Mouse (Mus musculus): ENCODE data around the gene Cfap52. TPM values are rescaled to one million over a fixed set of nuclear protein-coding genes. Genes with fewer than 3 reads are reported as not detected.

The Cfap52 gene
- total and polyA plus RNA-seq, 3 experiments = 0.64 TPM; not detected in 2

- no peaks in the 10 kb centered on the region for H3K36me3 ChIP-seq (ENCODE audit: control insufficient read depth, insufficient read depth, low read length)
- 78% methylated on average over 6 of the region's 6 CpGs for WGBS
These were observed 11.0 kb downstream of the Cfap52 start for GRCm38 (mm10) chr11:67954413-67954812.

DNA sequence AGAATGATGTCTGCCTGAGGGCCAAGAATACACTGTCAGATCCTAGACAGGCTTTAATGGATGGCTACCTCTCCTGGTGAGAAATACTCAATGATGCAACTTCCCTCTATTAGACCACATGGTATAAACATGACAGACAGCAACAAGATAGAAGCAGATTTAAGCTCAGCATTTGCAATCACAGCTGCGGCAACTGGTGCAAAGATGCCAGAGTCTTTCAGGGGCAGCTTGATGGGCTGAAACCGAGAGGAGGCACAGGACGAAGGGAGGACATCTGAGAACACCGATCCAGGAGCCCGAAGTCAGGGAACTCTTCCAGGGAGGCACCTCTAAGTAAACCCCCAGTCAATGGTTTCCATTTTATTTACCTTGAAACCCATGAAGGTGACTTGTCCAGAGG is 11.8 kb downstream of the Cfap52 start:
- DNase-seq = no peak
- Histone ChIP-seq H3K4me3 (no peak overlapping the region), H3K27ac (no peak overlapping the region), H3K36me3 (ENCODE audit: control insufficient read depth, insufficient read depth, low read length) (no peaks in the 10 kb centered on the region), H3K4me1 (ENCODE audit: control insufficient read depth, insufficient read depth, low read length) (no peaks in the 10 kb centered on the region), H3K79me2 (replicated peaks; ENCODE audit: control insufficient read depth, insufficient read depth, low read length) (no peaks in the 10 kb centered on the region), H3K9ac (ENCODE audit: low read depth, low read length) (no peak overlapping the region), H3K27me3 (ENCODE audit: control insufficient read depth, insufficient read depth, low read length) (no peaks in the 10 kb centered on the region)
- intact Hi-C loops (cut with DNase I) = no loop called here
- no peak for TF ChIP-seq CTCF (IDR thresholded peaks at IDR 0.05)
- TF ChIP-seq POLR2A (IDR thresholded peaks at IDR 0.05; ENCODE audit: insufficient read depth, low read depth, low read length) = no peak
- TF ChIP-seq EP300 (IDR thresholded peaks at IDR 0.05; ENCODE audit: insufficient read depth, low read depth, low read length) = no peak
- 83% methylated on average over 5 of the region's 5 CpGs for WGBS

More at GRCm38 (mm10) chr11:67954413-67954812, 11.0 kb downstream of the Cfap52 start:
- Histone ChIP-seq H3K4me1 (ENCODE audit: control insufficient read depth, insufficient read depth, low read length) (no peaks in the 10 kb centered on the region), H3K9ac (ENCODE audit: low read depth, low read length) (no peak overlapping the region), H3K27ac (no peak overlapping the region), H3K79me2 (replicated peaks; ENCODE audit: control insufficient read depth, insufficient read depth, low read length) (no peaks in the 10 kb centered on the region), H3K27me3 (ENCODE audit: control insufficient read depth, insufficient read depth, low read length) (no peaks in the 10 kb centered on the region), H3K4me3 (no peak overlapping the region)
- TF ChIP-seq CTCF (IDR thresholded peaks at IDR 0.05) (no peak), POLR2A (IDR thresholded peaks at IDR 0.05; ENCODE audit: insufficient read depth, low read depth, low read length) (no peak), EP300 (IDR thresholded peaks at IDR 0.05; ENCODE audit: insufficient read depth, low read depth, low read length) (no peak)
- DNase-seq = no peak
- intact Hi-C loops (cut with DNase I) = no loop called here

DNA sequence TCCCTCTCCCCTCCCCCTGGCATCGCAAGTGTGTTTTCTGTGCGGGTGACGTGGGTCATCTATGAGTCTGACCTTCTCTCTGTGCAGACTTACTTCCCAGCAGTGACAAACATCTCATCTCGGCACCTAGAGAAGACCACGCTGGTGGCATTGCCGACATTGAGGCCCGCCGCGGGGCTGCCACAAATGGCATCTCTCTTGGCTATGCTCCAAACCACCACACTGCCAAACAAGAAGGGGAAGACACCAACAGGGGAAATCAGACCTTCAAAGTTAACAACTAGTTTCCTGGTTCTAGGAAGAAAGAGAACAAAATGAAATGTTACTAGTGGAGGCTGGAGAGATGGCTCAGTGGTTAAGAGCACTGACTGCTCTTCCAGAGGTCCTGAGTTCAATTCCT is 16.0 kb downstream of the Cfap52 start:
- intact Hi-C loops (cut with DNase I) = no loop called here
- no peaks in the 10 kb centered on the region for H3K36me3 ChIP-seq (ENCODE audit: control insufficient read depth, insufficient read depth, low read length)
- WGBS = 82% methylated on average over 9 of the region's 9 CpGs

DNA sequence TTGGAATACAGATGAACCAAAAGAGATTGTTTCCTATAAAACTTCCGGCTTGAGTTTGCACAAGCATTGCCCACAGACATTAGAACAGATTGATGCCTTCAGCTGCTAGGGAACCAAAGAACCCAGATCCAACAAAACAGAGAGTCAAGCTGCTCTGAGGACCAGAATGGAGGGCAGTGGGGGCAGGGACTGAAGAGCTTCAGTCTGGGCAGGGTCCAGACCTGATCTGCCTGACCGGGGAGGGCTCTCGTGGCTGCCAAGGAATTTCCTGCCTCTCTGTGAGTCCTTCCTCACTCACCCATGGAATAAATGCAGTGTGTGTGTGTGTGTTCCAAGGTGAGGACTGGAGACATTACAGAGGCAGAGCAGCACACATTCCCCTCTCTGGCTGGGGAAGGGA is 17.2 kb downstream of the Cfap52 start:
- WGBS = 38% methylated on average over 3 of the region's 3 CpGs
- intact Hi-C loops (cut with DNase I) = no loop called here

More for the DNA sequence above, 16.0 kb downstream of the Cfap52 start:
- Histone ChIP-seq H3K27me3 (ENCODE audit: control insufficient read depth, insufficient read depth, low read length) (no peaks in the 10 kb centered on the region), H3K4me3 (no peak overlapping the region), H3K79me2 (replicated peaks; ENCODE audit: control insufficient read depth, insufficient read depth, low read length) (no peaks in the 10 kb centered on the region), H3K27ac (no peak overlapping the region), H3K4me1 (ENCODE audit: control insufficient read depth, insufficient read depth, low read length) (peaks cover 2% of the 10 kb centered on the region), H3K9ac (ENCODE audit: low read depth, low read length) (no peak overlapping the region)
- TF ChIP-seq POLR2A (IDR thresholded peaks at IDR 0.05; ENCODE audit: insufficient read depth, low read depth, low read length) (no peak), CTCF (IDR thresholded peaks at IDR 0.05) (no peak), EP300 (IDR thresholded peaks at IDR 0.05; ENCODE audit: insufficient read depth, low read depth, low read length) (no peak)
- no peak for DNase-seq

GRCm38 (mm10) chr11:67932156-67932555 is 33.3 kb downstream of the Cfap52 start:
- no peaks in the 10 kb centered on the region for H3K27me3 ChIP-seq (ENCODE audit: control insufficient read depth, insufficient read depth, low read length)
- intact Hi-C loops (cut with DNase I) = no loop called here
- no peak for DNase-seq
- no peak for TF ChIP-seq POLR2A (IDR thresholded peaks at IDR 0.05; ENCODE audit: insufficient read depth, low read depth, low read length)
- TF ChIP-seq EP300 (IDR thresholded peaks at IDR 0.05; ENCODE audit: insufficient read depth, low read depth, low read length) = no peak
- no peak for TF ChIP-seq CTCF (IDR thresholded peaks at IDR 0.05)
- H3K79me2 ChIP-seq (replicated peaks; ENCODE audit: control insufficient read depth, insufficient read depth, low read length) = no peaks in the 10 kb centered on the region
- H3K9ac ChIP-seq (ENCODE audit: low read depth, low read length) = no peak overlapping the region
- no peak overlapping the region for H3K27ac ChIP-seq
- H3K4me3 ChIP-seq = no peak overlapping the region
- 90% methylated on average over 3 of the region's 3 CpGs for WGBS
- no peaks in the 10 kb centered on the region for H3K4me1 ChIP-seq (ENCODE audit: control insufficient read depth, insufficient read depth, low read length)
- no peaks in the 10 kb centered on the region for H3K36me3 ChIP-seq (ENCODE audit: control insufficient read depth, insufficient read depth, low read length)

More for the DNA sequence above, 17.2 kb downstream of the Cfap52 start:
- Histone ChIP-seq H3K27ac (no peak overlapping the region), H3K9ac (ENCODE audit: low read depth, low read length) (no peak overlapping the region), H3K4me3 (no peak overlapping the region), H3K79me2 (replicated peaks; ENCODE audit: control insufficient read depth, insufficient read depth, low read length) (no peaks in the 10 kb centered on the region), H3K36me3 (ENCODE audit: control insufficient read depth, insufficient read depth, low read length) (no peaks in the 10 kb centered on the region), H3K27me3 (ENCODE audit: control insufficient read depth, insufficient read depth, low read length) (no peaks in the 10 kb centered on the region), H3K4me1 (ENCODE audit: control insufficient read depth, insufficient read depth, low read length) (peaks cover 2% of the 10 kb centered on the region)
- TF ChIP-seq POLR2A (IDR thresholded peaks at IDR 0.05; ENCODE audit: insufficient read depth, low read depth, low read length) = no peak
- no peak for TF ChIP-seq EP300 (IDR thresholded peaks at IDR 0.05; ENCODE audit: insufficient read depth, low read depth, low read length)
- no peak for TF ChIP-seq CTCF (IDR thresholded peaks at IDR 0.05)
- no peak for DNase-seq

DNA sequence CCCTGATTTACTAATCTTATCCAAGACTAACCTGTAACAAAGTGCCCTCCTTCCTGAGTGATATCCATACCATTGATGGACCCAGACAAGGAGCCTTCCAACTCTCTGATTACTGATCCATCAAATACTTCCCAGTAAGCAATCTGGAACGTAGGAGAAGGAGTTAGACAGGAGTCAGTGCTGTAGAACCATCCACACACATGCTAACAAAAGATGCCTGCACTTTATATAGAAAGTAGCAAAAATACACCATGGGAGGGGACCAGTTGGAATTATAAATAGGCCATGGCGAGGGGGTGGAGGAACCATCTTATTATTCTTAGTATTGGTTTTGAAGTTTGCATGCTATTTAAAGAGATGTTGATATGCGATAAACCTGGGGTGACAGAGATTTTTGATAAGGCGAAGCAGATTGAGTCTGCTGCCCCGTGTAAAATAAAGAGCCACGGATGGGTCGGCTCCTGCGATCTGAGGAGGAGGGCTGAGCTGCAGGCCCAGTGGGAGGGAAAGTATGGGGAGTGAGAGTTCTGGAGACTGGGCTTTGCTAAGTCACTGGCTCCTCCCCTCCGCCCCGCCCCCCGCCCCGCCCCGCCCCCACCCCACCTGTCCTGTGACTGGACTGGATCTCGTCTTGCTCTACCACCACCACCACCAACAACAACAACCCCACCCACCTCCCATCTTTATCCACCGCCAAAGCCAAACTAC is 38.9 kb downstream of the Cfap52 start:
- Histone ChIP-seq H3K9ac (ENCODE audit: low read depth, low read length) (no peak overlapping the region), H3K79me2 (replicated peaks; ENCODE audit: control insufficient read depth, insufficient read depth, low read length) (no peaks in the 10 kb centered on the region), H3K27ac (no peak overlapping the region), H3K27me3 (ENCODE audit: control insufficient read depth, insufficient read depth, low read length) (no peaks in the 10 kb centered on the region), H3K4me3 (no peak overlapping the region), H3K36me3 (ENCODE audit: control insufficient read depth, insufficient read depth, low read length) (no peaks in the 10 kb centered on the region), H3K4me1 (ENCODE audit: control insufficient read depth, insufficient read depth, low read length) (no peaks in the 10 kb centered on the region)
- no peak for TF ChIP-seq CTCF (IDR thresholded peaks at IDR 0.05)
- no peak for TF ChIP-seq POLR2A (IDR thresholded peaks at IDR 0.05; ENCODE audit: insufficient read depth, low read depth, low read length)
- TF ChIP-seq EP300 (IDR thresholded peaks at IDR 0.05; ENCODE audit: insufficient read depth, low read depth, low read length) = no peak
- DNase-seq = no peak
- intact Hi-C loops (cut with DNase I) = no loop called here
- 30% methylated on average over 10 of the region's 15 CpGs for WGBS

Measured in heart, adult 2 months (tissue).